Mouse (Mus musculus): Measurements from ENCODE around the gene Dpm3. TPM values are rescaled to one million over a fixed set of nuclear protein-coding genes. Genes with fewer than 3 reads are reported as not detected.

Gene Dpm3
- total RNA-seq (2012; rRNA removed) (246 and 271 TPM in 2 replicates), polyA plus RNA-seq (2012; ENCODE audit: insufficient read depth in 1 of 2, insufficient read length in 2 of 2, low read depth in 1 of 2, low replicate concordance in 2 of 2, missing spikeins in 1 of 2) (100 to 1,000 TPM in 1 of 2 experiments, not detected in 1; 237 TPM)

DNA sequence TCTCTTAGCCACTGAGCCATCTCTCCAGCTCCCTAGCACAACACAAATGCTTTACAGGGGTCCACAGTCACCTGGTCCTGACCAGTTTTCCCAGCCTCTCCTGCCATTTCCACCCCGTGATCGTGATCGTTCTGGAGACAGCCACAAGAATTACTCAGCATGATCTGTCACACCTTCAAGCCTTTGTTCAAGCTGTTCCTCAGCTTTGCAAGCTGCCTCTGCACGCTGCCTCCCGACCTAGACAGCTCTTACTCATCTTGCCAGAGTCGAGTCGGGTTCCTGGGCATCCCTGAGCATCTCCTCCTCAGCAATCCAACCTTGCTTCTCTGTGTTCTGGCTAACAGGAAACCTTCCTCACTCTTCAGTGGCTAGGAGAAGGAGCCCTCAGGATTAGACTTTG, at the start of gene Dpm3:
Gene Dpm3, plus strand, starts transcription at position 283 of the 400 bp plus-strand sequence.
- no peak within 1 kb of the TSS for H3K9ac ChIP-seq (ENCODE audit: control insufficient read depth, low read depth, low read length, poor library complexity, severe bottlenecking)
- peaks cover 46 to 57% of the 10 kb centered on the region in 2 experiments for H3K27me3 ChIP-seq (ENCODE audit: control insufficient read depth in 1 of 2, insufficient read depth in 2 of 2, low read length in 2 of 2)
- TF ChIP-seq MYB (IDR thresholded peaks at IDR 0.05; ENCODE audit: low read depth, low read length) (no peak), NELFE (IDR thresholded peaks at IDR 0.05; ENCODE audit: low read depth, low read length) (no peak), CTCF (IDR thresholded peaks at IDR 0.05 in 2 of 3, conservative IDR thresholded peaks at IDR 0.05 in 1 of 3; ENCODE audit: control insufficient read depth in 1 of 3, insufficient read depth in 1 of 3, low read depth in 2 of 3, low read length in 3 of 3, poor library complexity in 1 of 3, severe bottlenecking in 1 of 3) (no peak), ZMIZ1 (IDR thresholded peaks at IDR 0.05; ENCODE audit: low read depth, low read length) (no peak), MAFK (IDR thresholded peaks at IDR 0.05; ENCODE audit: borderline replicate concordance, low read depth, low read length) (no peak), ETS1 (IDR thresholded peaks at IDR 0.05; ENCODE audit: low read depth, low read length) (no peak), NRF1 (IDR thresholded peaks at IDR 0.05; ENCODE audit: insufficient read depth, low read depth, low read length, poor library complexity, severe bottlenecking) (no peak), USF1 (IDR thresholded peaks at IDR 0.05; ENCODE audit: low read depth, low read length) (no peak)
- no peak within 1 kb of the TSS for H3K27ac ChIP-seq (ENCODE audit: control insufficient read depth, low read depth, low read length)
- H3K36me3 ChIP-seq (ENCODE audit: control insufficient read depth in 1 of 2, insufficient read depth in 2 of 2, low read length in 2 of 2) = peaks cover 0 to 6% of the 10 kb centered on the region in 2 experiments; a peak in 1 of 4 replicates
- no peak for DNase-seq (ENCODE audit: low read depth, low spot score)
- H3K4me1 ChIP-seq (ENCODE audit: control insufficient read depth in 1 of 2, insufficient read depth in 2 of 2, low read length in 2 of 2) = peaks cover 0 to 7% of the 10 kb centered on the region in 2 experiments; a peak in 1 of 4 replicates
- H3K79me2 ChIP-seq (ENCODE audit: control insufficient read depth, insufficient read depth, low read length, poor library complexity) = no peaks in the 10 kb centered on the region
- H3K9me3 ChIP-seq (replicated peaks; ENCODE audit: insufficient read depth, low read length) = no peaks in the 10 kb centered on the region
- H3K4me3 ChIP-seq (ENCODE audit: control insufficient read depth in 1 of 2, insufficient read depth in 1 of 2, low read depth in 2 of 2, low read length in 2 of 2) = no peak within 1 kb of the TSS

DNA sequence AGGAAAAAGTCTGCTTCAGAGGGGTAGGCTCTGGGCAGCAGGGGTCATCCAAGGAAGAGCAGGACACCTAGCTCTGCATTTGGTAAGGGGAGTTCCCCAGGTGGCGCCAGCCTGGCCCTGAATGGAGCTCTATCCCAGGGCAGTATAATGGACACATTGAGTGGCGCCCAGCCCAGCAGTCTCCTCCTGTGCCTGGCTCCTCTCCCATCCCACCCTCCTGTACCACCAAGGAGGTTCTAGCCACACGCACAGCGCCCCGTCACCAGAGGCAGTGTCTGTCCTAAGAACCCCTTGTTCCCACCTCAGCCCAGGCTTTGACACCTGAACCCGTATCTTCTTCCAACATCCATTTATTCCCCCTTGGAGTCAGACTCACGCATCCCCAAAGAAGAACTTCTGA, 49.4 kb upstream of the Dpm3 start:
- Histone ChIP-seq H3K79me2 (ENCODE audit: control insufficient read depth, insufficient read depth, low read length, poor library complexity) (peaks cover 10% of the 10 kb centered on the region), H3K9me3 (replicated peaks; ENCODE audit: insufficient read depth, low read length) (no peaks in the 10 kb centered on the region), H3K27me3 (ENCODE audit: control insufficient read depth in 1 of 2, insufficient read depth in 2 of 2, low read length in 2 of 2) (no peaks in the 10 kb centered on the region), H3K9ac (ENCODE audit: control insufficient read depth, low read depth, low read length, poor library complexity, severe bottlenecking) (no peak overlapping the region), H3K27ac (ENCODE audit: control insufficient read depth, low read depth, low read length) (no peak overlapping the region), H3K4me1 (ENCODE audit: control insufficient read depth in 1 of 2, insufficient read depth in 2 of 2, low read length in 2 of 2) (peaks cover 0 to 8% of the 10 kb centered on the region in 2 experiments; a peak in 3 of 4 replicates), H3K4me3 (ENCODE audit: control insufficient read depth in 1 of 2, insufficient read depth in 1 of 2, low read depth in 2 of 2, low read length in 2 of 2) (no peak overlapping the region), H3K36me3 (ENCODE audit: control insufficient read depth in 1 of 2, insufficient read depth in 2 of 2, low read length in 2 of 2) (peaks cover 0 to 5% of the 10 kb centered on the region in 2 experiments; a peak in 3 of 4 replicates)
- TF ChIP-seq POLR2A (IDR thresholded peaks at IDR 0.05; ENCODE audit: control insufficient read depth in 1 of 2, insufficient read depth in 1 of 2, low read depth in 1 of 2, low read length in 2 of 2, poor library complexity in 1 of 2) (peak in 1 of 2 experiments; percentile 44; a peak in 1 of 4 replicates), USF1 (IDR thresholded peaks at IDR 0.05; ENCODE audit: low read depth, low read length) (no peak), NRF1 (IDR thresholded peaks at IDR 0.05; ENCODE audit: insufficient read depth, low read depth, low read length, poor library complexity, severe bottlenecking) (no peak), ZKSCAN1 (IDR thresholded peaks at IDR 0.05; ENCODE audit: low read depth, low read length) (no peak), TBP (IDR thresholded peaks at IDR 0.05; ENCODE audit: low read depth, low read length) (no peak)
- no peak for DNase-seq (ENCODE audit: low read depth, low spot score)

DNA sequence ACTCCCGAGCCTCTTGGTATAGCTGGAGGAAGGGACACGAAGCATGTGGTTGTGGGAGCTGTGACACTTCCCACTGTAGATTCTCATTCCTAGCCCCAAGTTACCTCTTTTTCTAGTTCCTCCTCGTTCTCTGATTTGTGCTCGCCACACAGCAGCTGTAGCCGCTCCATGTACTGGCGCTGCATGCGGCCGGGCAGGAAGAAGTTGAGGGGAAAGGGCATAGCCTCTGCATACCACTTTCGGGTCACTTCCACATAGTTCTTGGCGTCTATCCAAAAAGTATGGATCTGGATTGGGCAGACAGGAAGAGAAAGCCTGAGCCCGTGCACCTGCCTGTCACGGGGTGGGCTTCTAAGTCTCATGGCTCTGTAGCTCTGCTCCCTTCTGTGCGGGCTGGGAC, 49.0 kb upstream of the Dpm3 start:
- Histone ChIP-seq H3K9me3 (replicated peaks; ENCODE audit: insufficient read depth, low read length) (no peaks in the 10 kb centered on the region), H3K79me2 (ENCODE audit: control insufficient read depth, insufficient read depth, low read length, poor library complexity) (peaks cover 10% of the 10 kb centered on the region), H3K36me3 (ENCODE audit: control insufficient read depth in 1 of 2, insufficient read depth in 2 of 2, low read length in 2 of 2) (peaks cover 0 to 6% of the 10 kb centered on the region in 2 experiments; a peak in 3 of 4 replicates), H3K27me3 (ENCODE audit: control insufficient read depth in 1 of 2, insufficient read depth in 2 of 2, low read length in 2 of 2) (no peaks in the 10 kb centered on the region), H3K4me3 (ENCODE audit: control insufficient read depth in 1 of 2, insufficient read depth in 1 of 2, low read depth in 2 of 2, low read length in 2 of 2) (no peak overlapping the region), H3K4me1 (ENCODE audit: control insufficient read depth in 1 of 2, insufficient read depth in 2 of 2, low read length in 2 of 2) (peaks cover under 1 to 11% of the 10 kb centered on the region in 2 experiments; a peak in 3 of 4 replicates), H3K9ac (ENCODE audit: control insufficient read depth, low read depth, low read length, poor library complexity, severe bottlenecking) (no peak overlapping the region), H3K27ac (ENCODE audit: control insufficient read depth, low read depth, low read length) (no peak overlapping the region)
- TF ChIP-seq RAD21 (IDR thresholded peaks at IDR 0.05; ENCODE audit: low read depth, low read length) = no peak
- no peak for TF ChIP-seq SIN3A (IDR thresholded peaks at IDR 0.05; ENCODE audit: low read length)
- TF ChIP-seq MAFK (IDR thresholded peaks at IDR 0.05; ENCODE audit: borderline replicate concordance, low read depth, low read length) = no peak
- TF ChIP-seq UBTF (IDR thresholded peaks at IDR 0.05; ENCODE audit: borderline replicate concordance, insufficient read depth, low read depth, low read length) = no peak
- no peak for TF ChIP-seq MEF2A (IDR thresholded peaks at IDR 0.05; ENCODE audit: extremely low read depth, insufficient replicate concordance, low read depth, low read length, poor library complexity, severe bottlenecking)
- no peak for TF ChIP-seq ETS1 (IDR thresholded peaks at IDR 0.05; ENCODE audit: low read depth, low read length)
- TF ChIP-seq ELF1 (IDR thresholded peaks at IDR 0.05; ENCODE audit: low read depth, low read length) = no peak
- no peak for TF ChIP-seq ZNF384 (IDR thresholded peaks at IDR 0.05; ENCODE audit: low read depth, low read length)
- no peak for TF ChIP-seq KAT2A (conservative IDR thresholded peaks at IDR 0.05; ENCODE audit: low read depth, low read length)
- TF ChIP-seq BHLHE40 (IDR thresholded peaks at IDR 0.05; ENCODE audit: borderline replicate concordance, low read depth, low read length) = no peak
- TF ChIP-seq GABPA (IDR thresholded peaks at IDR 0.05; ENCODE audit: low read depth, low read length) = no peak
- DNase-seq (ENCODE audit: low read depth, low spot score) = no peak

All from MEL (cell line).